Mouse (Mus musculus) layer of hippocampus, adult 8-10 months (tissue): ENCODE measurements around the gene Ces2b. TPM values are rescaled to one million over a fixed set of nuclear protein-coding genes. Genes with fewer than 3 reads are reported as not detected.

Source experiments
- total RNA-seq, 4 experiments: library from RNA; stranded (reverse); gene quantifications; 2 replicates each; pipeline ENCODE4 v1.2.4; 2022

The Ces2b gene
- total RNA-seq, 4 experiments from 2014 or later = 0.21 TPM; not detected in 3

Other genes starting within 250 kb of the Ces2b start
- gene Pdp2, start 240.1 kb upstream of the Ces2b start, total RNA-seq = 10 to 100 TPM in 1 of 4 experiments, 1 to 10 TPM in 3; 8.0 to 10.2 (median 9.0) TPM
- gene Cdh16, start 207.2 kb upstream of the Ces2b start, total RNA-seq = not detected
- 1 to 10 TPM; 1.5 to 3.2 (median 1.9) TPM for gene Rrad, start 200.2 kb upstream of the Ces2b start, total RNA-seq
- gene Ciao2b, start 189.6 kb upstream of the Ces2b start, total RNA-seq = 10 to 100 TPM; 25.0 to 32.7 (median 30.3) TPM
- gene Ces2a, start 97.6 kb upstream of the Ces2b start, total RNA-seq = not detected
- gene Ces2c, start 15.5 kb downstream of the Ces2b start, total RNA-seq = not detected
- not detected for gene Ces2e, start 94.7 kb downstream of the Ces2b start, total RNA-seq
- not detected for gene Ces2f, start 115.8 kb downstream of the Ces2b start, total RNA-seq
- gene Ces2g, start 130.1 kb downstream of the Ces2b start, total RNA-seq = under 1 TPM in 2 of 4 experiments, not detected in 2; 0.20 to 0.39 TPM
- gene Ces2h, start 169.3 kb downstream of the Ces2b start, total RNA-seq = not detected
- gene Ces3a, start 217.0 kb downstream of the Ces2b start, total RNA-seq = not detected